Mouse (Mus musculus): ENCODE results near the gene Dhrs1.

Gene Dhrs1

GRCm38 (mm10) chr14:55721700-55722437, 23.6 kb downstream of the Dhrs1 start, which contains the start of gene Rabggta:
Gene Rabggta, minus strand, starts transcription at chr14:55722263.
- DNase-seq (ENCODE audit: low spot score in 2 of 2): peak; percentile 90 to 91

DNA sequence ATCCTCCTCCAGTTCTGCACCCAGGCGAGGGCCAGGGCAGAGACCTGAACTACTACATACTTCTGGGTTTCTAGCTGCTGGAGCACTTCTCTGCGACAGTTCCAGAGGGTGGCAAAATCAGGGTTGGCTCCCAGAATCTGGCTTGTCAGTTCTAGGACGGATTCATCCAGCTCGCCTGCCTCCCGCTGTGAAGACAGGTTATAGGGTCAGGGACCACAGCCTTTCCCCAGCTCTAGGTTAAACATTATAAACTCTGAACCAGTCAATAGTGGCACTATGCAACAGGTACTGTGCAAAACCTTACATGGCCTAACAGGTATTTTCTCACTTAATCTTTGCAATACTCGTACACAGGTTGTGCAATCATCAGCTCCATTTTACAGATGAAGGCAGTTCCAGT, 24.4 kb downstream of the Dhrs1 start:
- DNase-seq (ENCODE audit: low spot score in 2 of 2): no peak

DNA sequence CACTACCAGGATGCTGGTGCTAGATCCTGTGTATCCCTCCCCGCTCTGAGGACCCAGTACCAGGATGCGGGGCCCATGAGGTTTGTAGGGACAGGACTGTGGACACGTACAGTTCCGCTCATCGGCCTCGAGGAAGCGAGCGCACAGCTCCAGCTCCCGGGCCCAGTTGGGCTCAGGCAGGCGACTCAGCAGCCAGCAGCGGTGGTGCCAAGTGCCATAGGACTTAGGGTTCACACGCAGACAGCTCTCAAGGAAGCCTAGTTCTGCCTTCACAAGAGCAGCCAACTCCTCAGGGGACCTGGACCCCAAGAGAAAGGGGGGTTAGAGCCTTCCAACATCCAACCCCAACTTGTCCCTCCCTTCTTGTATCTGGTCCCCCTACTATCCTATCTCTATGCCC, 24.8 kb downstream of the Dhrs1 start:
- DNase-seq (ENCODE audit: low spot score in 2 of 2): no peak

DNA sequence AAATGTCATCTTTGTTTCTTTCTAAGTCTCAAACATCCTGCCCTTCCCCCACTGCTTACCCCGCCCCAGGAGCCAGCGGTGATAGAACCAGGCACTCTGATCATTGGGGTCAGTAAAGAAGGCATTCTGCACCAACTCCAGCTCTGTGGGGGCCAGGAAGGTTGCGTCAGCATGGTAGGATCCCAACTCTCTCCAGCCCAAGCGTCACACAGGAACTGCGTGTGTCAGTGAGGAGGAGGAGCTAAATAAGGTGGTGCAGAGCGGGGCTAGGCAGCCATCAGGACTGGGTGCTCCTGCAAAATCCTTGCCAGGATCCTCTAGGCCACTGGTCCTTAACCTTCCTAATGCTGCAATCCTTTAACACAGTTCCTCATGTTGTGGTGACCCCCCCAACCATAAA, 25.8 kb downstream of the Dhrs1 start:
- DNase-seq (ENCODE audit: low spot score in 2 of 2): no peak

DNA sequence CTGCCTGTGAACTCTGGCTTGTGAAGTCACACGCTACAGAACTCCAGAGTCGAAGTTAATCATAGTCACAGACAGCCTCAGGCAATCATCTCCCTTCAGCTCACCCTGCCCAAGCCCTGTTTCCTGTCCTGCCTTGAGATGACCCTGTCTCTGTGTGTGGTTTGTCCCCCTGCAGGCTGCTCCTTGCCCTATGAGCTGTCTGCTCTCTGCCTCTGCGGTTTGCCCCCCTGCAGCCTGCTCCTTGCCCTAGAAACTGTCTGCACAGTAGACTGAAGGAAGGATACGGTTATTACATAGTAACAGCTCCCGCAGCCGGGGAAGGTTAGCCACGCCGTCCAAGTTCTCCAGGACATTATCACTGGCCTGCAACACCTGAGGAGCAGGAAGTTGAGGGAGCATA, 28.6 kb downstream of the Dhrs1 start:
- no peak for DNase-seq (ENCODE audit: low spot score in 2 of 2)

DNA sequence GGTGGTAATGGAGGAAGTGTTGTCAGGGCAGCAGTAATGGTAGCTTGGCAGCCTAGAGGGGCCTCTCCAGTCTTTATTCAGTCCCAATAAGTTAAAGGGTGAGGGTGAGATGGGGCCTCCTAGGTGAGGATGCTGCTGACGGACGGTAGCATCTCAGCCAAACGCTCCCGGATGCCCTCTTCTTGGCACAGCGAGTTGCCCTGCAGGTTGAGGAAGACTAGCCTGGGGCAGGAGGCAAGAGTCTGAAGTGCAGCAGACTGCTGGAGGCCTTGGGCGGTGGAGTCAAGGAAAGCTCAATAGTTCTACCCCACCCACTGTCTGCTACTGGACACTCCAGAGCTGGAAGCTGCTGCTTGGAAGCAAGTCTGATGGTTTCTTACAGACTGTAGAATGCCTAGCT, 29.2 kb downstream of the Dhrs1 start:
- no peak for DNase-seq (ENCODE audit: low spot score in 2 of 2)

GRCm38 (mm10) chr14:55714893-55715292, 30.6 kb downstream of the Dhrs1 start:
- DNase-seq (ENCODE audit: low spot score in 2 of 2): no peak

DNA sequence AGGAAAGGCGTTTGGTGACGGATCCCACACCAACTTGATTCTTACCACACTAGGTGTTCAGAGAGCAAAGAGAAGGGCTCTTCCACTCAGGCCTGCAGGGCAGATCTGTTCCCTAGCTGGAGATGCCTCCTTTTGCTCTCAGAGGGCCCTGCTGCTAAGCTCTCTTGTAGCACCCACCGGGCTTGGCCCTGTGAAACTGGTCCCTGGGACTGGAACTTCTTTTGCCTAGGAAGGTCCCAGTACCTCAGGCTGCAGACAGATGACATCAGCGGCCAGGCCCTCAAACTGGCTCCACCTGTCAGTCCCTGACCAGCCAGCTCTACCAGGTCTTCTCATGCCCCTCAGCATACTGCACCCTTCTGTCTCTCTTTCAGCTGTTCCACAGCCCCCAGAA, 31.8 kb downstream of the Dhrs1 start, which contains the start of gene Tgm1:
TSS of gene Tgm1 (minus strand) at position 198 of the 394 bp plus-strand sequence.
- peak; percentile 18 to 34 for DNase-seq (ENCODE audit: low spot score in 2 of 2)

GRCm38 (mm10) chr14:55713007-55713728, 32.3 kb downstream of the Dhrs1 start:
- peak; percentile 15 to 67 for DNase-seq (ENCODE audit: low spot score in 2 of 2)

GRCm38 (mm10) chr14:55711786-55712185, 33.7 kb downstream of the Dhrs1 start:
- DNase-seq (ENCODE audit: low spot score in 2 of 2): no peak

- DNase-seq (ENCODE audit: low spot score in 2 of 2): no peak
Observed at GRCm38 (mm10) chr14:55709509-55709908, 36.0 kb downstream of the Dhrs1 start.

DNA sequence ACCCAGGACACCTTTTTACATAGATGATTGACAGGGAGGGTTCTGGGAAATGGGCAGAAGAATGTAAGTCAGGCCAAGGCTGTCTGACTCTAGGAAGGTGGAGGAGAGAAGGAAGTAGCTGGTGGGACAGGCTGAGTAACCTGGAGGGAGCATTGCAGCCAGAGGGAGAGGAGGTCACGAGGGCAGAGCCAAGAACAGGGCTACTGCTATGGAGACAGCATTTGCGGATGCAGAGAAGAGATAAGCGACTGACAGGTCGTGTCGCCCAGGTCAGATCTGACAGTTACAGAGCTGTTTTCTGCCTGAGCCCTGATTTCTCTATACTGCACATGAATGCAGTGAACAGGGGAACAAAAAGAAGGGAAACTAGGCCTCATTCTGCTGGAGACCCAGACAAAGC, 38.1 kb downstream of the Dhrs1 start:
- no peak for DNase-seq (ENCODE audit: low spot score in 2 of 2)

- no peak for DNase-seq (ENCODE audit: low spot score in 2 of 2)
Observed at GRCm38 (mm10) chr14:55706051-55706600, 39.4 kb downstream of the Dhrs1 start.

GRCm38 (mm10) chr14:55702761-55703160, 42.7 kb downstream of the Dhrs1 start:
- no peak for DNase-seq (ENCODE audit: low spot score in 2 of 2)

DNA sequence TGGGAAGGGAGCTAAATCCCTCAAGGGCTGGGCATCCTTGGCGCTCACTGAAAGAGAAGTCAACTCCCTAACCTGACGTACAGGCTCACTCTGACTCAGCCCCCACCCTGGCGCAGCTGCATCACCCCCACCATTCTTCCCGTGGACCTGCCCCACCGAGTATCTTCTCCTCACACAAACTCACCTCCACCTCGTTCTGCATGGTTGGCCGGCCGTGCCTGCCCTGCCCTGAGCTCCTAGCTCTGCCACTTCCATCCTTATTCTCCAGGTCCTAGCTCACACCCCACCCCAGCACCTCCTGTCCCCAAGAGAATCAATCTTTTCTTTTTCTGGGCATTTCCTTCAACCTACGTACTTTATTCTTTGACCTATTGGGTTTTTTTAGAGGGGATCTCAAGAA, 44.4 kb downstream of the Dhrs1 start:
- DNase-seq (ENCODE audit: low spot score in 2 of 2): no peak

GRCm38 (mm10) chr14:55697226-55697625, 48.3 kb downstream of the Dhrs1 start:
- DNase-seq (ENCODE audit: low spot score in 2 of 2): no peak

DNA sequence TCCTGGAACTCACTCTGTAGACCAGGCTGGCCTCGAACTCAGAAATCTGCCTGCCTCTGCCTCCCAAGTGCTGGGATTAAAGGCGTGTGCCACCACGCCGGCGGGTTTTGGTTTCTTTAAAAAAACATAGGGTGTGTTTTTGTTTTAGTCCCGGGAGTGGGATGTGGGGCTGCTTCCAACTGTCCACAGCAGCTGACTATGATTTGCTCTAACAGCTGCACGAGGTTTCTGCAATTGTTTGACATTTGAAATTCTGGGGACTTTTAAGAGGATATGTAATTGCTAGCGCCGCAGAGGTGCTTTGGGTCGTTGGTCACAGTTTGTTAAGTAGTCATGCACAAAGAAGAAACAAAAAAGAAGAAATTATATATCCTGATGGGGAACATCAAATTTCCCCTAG, 56.1 kb downstream of the Dhrs1 start:
- no peak for DNase-seq (ENCODE audit: low spot score in 2 of 2)

Measured in urinary bladder, postnatal 36 days (tissue).